Mouse (Mus musculus): ENCODE measurements at regions not wholly inside any gene's neighbourhood (a gene's known extent, or its start where the extent isn't known, plus 50 kb on each side); places are given as distances from the start of the nearest gene placed in this dataset.

DNA sequence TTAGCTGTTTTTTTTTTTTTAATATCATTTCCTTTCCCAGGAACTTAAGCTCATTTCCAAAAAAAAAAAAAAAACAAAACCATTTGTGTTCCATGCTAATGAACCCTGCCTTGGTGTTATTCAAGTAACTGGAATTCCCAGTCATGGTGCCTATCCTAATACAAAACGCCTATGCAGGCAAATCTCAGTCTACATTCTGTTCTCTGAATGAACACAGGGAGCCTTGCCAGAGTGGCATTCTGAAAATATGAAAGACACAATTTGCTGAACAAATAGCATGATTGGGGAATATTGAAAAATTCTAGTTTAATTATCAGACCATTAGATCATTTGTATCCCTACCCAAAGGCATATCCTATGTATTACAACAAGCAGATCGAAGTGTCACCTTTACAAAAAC, 80.9 kb upstream of the Gm10985 start:
- no peak overlapping the region for H3K4me2 ChIP-seq (ENCODE audit: insufficient read depth, low read depth, poor library complexity, severe bottlenecking)
- no peaks in the 10 kb centered on the region for H3K79me2 ChIP-seq (replicated peaks; ENCODE audit: control insufficient read depth, extremely low read depth, insufficient read depth, poor library complexity, severe bottlenecking)
- no peaks in the 10 kb centered on the region for H3K36me3 ChIP-seq (replicated peaks in 1 of 2; ENCODE audit: control insufficient read depth in 1 of 2, insufficient read depth in 1 of 2, low read length in 1 of 2)
- H3K9me3 ChIP-seq (replicated peaks; ENCODE audit: low read length) = no peaks in the 10 kb centered on the region
- H3K4me1 ChIP-seq (ENCODE audit: control insufficient read depth in 1 of 2, insufficient read depth in 2 of 2) = no peaks in the 10 kb centered on the region
- DNase-seq (ENCODE audit: extremely low read depth) = no peak
- TF ChIP-seq JUND (conservative IDR thresholded peaks at IDR 0.05; ENCODE audit: low read depth, low read length) (no peak), CHD2 (IDR thresholded peaks at IDR 0.05; ENCODE audit: low read length) (no peak), PAX5 (IDR thresholded peaks at IDR 0.05; ENCODE audit: low read length) (no peak), ZNF384 (IDR thresholded peaks at IDR 0.05; ENCODE audit: low read depth, low read length) (no peak), POLR2AphosphoS2 (IDR thresholded peaks at IDR 0.05; ENCODE audit: low read depth, low read length) (no peak), NELFE (IDR thresholded peaks at IDR 0.05; ENCODE audit: low read depth, low read length) (no peak), ZMIZ1 (IDR thresholded peaks at IDR 0.05; ENCODE audit: low read depth, low read length) (no peak), MYC (IDR thresholded peaks at IDR 0.05; ENCODE audit: low read depth, low read length) (no peak)
- no peak overlapping the region for H3K9ac ChIP-seq (ENCODE audit: insufficient read depth, low read depth)
- dilution Hi-C loops (cut with MboI; ENCODE audit: extremely low pct_ligation_motif_present, extremely low pct_unique_long_range_greater_than_20kb, low sequenced_read_pairs) = no loop called here
- H3K27me3 ChIP-seq (replicated peaks) = no peaks in the 10 kb centered on the region
- H3K27ac ChIP-seq (ENCODE audit: insufficient read depth, low read depth) = no peak overlapping the region
- no peak overlapping the region for H3K4me3 ChIP-seq (replicated peaks in 1 of 3; ENCODE audit: low read depth in 2 of 3, low read length in 2 of 3, poor library complexity in 1 of 3)
- in situ Hi-C loops (cut with MboI; ENCODE audit: low pct_ligation_motif_present, low pct_unique_long_range_greater_than_20kb, low sequenced_read_pairs) = no loop called here

DNA sequence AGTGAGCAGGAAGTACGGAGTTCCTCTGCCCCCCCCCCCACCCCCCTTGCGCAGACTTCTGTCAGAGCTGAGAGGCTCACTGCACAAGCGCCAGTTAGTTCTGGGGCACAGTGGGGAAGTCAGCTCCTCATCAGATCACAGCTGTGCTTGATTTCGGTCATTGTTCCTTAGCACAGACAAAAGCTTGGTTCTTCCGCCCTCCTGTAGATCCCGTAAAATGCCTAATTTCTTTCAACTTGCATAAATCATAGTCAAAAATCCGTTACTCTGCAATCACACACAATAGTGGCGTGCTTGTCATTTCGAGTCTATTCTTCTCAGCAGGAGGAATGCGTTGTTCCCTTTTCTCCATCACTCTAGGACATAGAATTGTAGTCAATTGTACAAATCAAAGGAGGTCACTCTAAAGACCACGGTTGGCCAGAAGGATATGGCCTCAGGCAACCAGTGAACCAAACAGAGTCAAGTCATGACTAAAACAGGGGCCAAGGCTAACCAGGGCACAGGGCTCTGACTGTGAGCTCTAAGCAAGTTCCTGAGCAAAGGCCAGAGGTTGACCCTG, 83.3 kb upstream of the Gm10985 start:
- in situ Hi-C loops (cut with MboI; ENCODE audit: low pct_ligation_motif_present, low pct_unique_long_range_greater_than_20kb, low sequenced_read_pairs) (no loop called here), dilution Hi-C loops (cut with MboI; ENCODE audit: extremely low pct_ligation_motif_present, extremely low pct_unique_long_range_greater_than_20kb, low sequenced_read_pairs) (no loop called here)
- no peaks in the 10 kb centered on the region for H3K4me1 ChIP-seq (ENCODE audit: control insufficient read depth in 1 of 2, insufficient read depth in 2 of 2)
- H3K4me3 ChIP-seq (replicated peaks in 1 of 3; ENCODE audit: low read depth in 2 of 3, low read length in 2 of 3, poor library complexity in 1 of 3) = no peak overlapping the region
- no peaks in the 10 kb centered on the region for H3K36me3 ChIP-seq (replicated peaks in 1 of 2; ENCODE audit: control insufficient read depth in 1 of 2, insufficient read depth in 1 of 2, low read length in 1 of 2)
- DNase-seq (ENCODE audit: extremely low read depth) = no peak
- no peaks in the 10 kb centered on the region for H3K9me3 ChIP-seq (replicated peaks; ENCODE audit: low read length)
- H3K4me2 ChIP-seq (ENCODE audit: insufficient read depth, low read depth, poor library complexity, severe bottlenecking) = no peak overlapping the region
- no peaks in the 10 kb centered on the region for H3K27me3 ChIP-seq (replicated peaks)
- H3K9ac ChIP-seq (ENCODE audit: insufficient read depth, low read depth) = no peak overlapping the region
- TF ChIP-seq ELF1 (IDR thresholded peaks at IDR 0.05; ENCODE audit: low read depth, low read length) = no peak
- no peak for TF ChIP-seq HCFC1 (IDR thresholded peaks at IDR 0.05; ENCODE audit: low read depth, low read length)
- H3K27ac ChIP-seq (ENCODE audit: insufficient read depth, low read depth) = no peak overlapping the region
- no peaks in the 10 kb centered on the region for H3K79me2 ChIP-seq (replicated peaks; ENCODE audit: control insufficient read depth, extremely low read depth, insufficient read depth, poor library complexity, severe bottlenecking)

DNA sequence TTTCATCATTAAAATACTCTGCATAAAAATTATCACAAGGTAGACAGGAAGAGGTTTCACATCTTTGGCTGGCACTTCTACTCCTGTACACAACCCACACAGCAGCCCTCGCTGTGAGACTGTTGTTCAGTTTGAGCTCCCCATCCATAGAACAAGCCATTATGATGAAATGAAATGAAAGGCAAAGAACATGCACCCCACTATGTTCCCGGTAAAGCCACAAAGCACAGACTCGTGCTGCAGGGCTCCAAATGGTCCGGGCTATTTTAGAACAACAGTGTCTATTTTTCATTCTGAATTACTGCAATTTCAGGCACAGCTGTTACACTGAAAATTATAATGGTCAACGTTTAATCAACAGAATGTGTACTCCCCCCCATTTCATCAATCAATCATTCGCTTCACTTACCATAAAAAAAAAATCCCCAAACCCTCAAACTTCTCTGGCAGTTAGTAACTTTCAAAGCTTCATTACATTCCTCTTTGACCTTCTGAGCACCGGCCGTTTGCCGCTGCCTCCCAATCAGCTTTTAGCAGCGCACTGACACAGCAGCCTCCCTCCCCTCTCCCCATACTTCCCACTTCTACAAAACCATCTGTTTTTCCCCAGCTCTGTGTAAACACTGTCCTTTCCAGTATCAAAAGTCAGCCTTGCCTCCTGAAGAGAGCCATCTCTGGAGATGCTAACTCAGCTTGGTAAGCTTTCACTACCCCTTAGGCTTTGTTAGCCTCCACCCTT, 88.6 kb upstream of the Gm10985 start:
- in situ Hi-C loops (cut with MboI; ENCODE audit: low pct_ligation_motif_present, low pct_unique_long_range_greater_than_20kb, low sequenced_read_pairs) (no loop called here), dilution Hi-C loops (cut with MboI; ENCODE audit: extremely low pct_ligation_motif_present, extremely low pct_unique_long_range_greater_than_20kb, low sequenced_read_pairs) (no loop called here)
- H3K27ac ChIP-seq (ENCODE audit: insufficient read depth, low read depth) = no peak overlapping the region
- DNase-seq (ENCODE audit: extremely low read depth) = no peak
- no peaks in the 10 kb centered on the region for H3K36me3 ChIP-seq (replicated peaks in 1 of 2; ENCODE audit: control insufficient read depth in 1 of 2, insufficient read depth in 1 of 2, low read length in 1 of 2)
- no peak overlapping the region for H3K4me3 ChIP-seq (replicated peaks in 1 of 3; ENCODE audit: low read depth in 2 of 3, low read length in 2 of 3, poor library complexity in 1 of 3)
- H3K27me3 ChIP-seq (replicated peaks) = no peaks in the 10 kb centered on the region
- H3K4me2 ChIP-seq (ENCODE audit: insufficient read depth, low read depth, poor library complexity, severe bottlenecking) = no peak overlapping the region
- no peaks in the 10 kb centered on the region for H3K4me1 ChIP-seq (ENCODE audit: control insufficient read depth in 1 of 2, insufficient read depth in 2 of 2)
- H3K9ac ChIP-seq (ENCODE audit: insufficient read depth, low read depth) = no peak overlapping the region
- no peaks in the 10 kb centered on the region for H3K9me3 ChIP-seq (replicated peaks; ENCODE audit: low read length)
- no peaks in the 10 kb centered on the region for H3K79me2 ChIP-seq (replicated peaks; ENCODE audit: control insufficient read depth, extremely low read depth, insufficient read depth, poor library complexity, severe bottlenecking)
- TF ChIP-seq CTCF (conservative IDR thresholded peaks at IDR 0.05 in 1 of 2, IDR thresholded peaks at IDR 0.05 in 1 of 2; ENCODE audit: low read depth in 2 of 2, low read length in 2 of 2) (no peak), KAT2A (IDR thresholded peaks at IDR 0.05; ENCODE audit: insufficient replicate concordance, low read length) (no peak), POLR2AphosphoS2 (IDR thresholded peaks at IDR 0.05; ENCODE audit: low read depth, low read length) (no peak), USF1 (IDR thresholded peaks at IDR 0.05; ENCODE audit: low read depth, low read length) (no peak), GABPA (IDR thresholded peaks at IDR 0.05; ENCODE audit: insufficient replicate concordance, low read depth, low read length) (no peak), IRF4 (IDR thresholded peaks at IDR 0.05; ENCODE audit: low read depth, low read length) (no peak), TBP (conservative IDR thresholded peaks at IDR 0.05; ENCODE audit: low read depth, low read length) (no peak), POLR2A (IDR thresholded peaks at IDR 0.05; ENCODE audit: low read depth, low read length) (no peak), EP300 (IDR thresholded peaks at IDR 0.05; ENCODE audit: low read length) (no peak), RAD21 (IDR thresholded peaks at IDR 0.05; ENCODE audit: low read depth, low read length) (no peak)

Measured in CH12.LX (cell line).